Mouse (Mus musculus) kidney, adult 2 months (tissue): Measurements from ENCODE around the gene Lrrc7. TPM values are rescaled to one million over a fixed set of nuclear protein-coding genes. Genes with fewer than 3 reads are reported as not detected.

Experiments
- DNase-seq: peaks from one replicate; pipeline ENCODE4 v3.0.0; 2021
- H3K27ac ChIP-seq: fragments of 200-500 bp; 2 replicates; pipeline ENCODE4 v1.5.1; 2012; ENCODE audit warnings: low read depth, low read length, control low read depth, inconsistent platforms; ENCODE audit not compliant: insufficient read depth
- H3K27me3 ChIP-seq: fragments of 200-500 bp; replicated peaks from 2 replicates; pipeline ENCODE4 v1.6.1; 2012; ENCODE audit warnings: mild to moderate bottlenecking, moderate library complexity, low read length, inconsistent platforms; ENCODE audit not compliant: control insufficient read depth, insufficient read depth
- H3K36me3 ChIP-seq: fragments of 200-500 bp; 2 replicates; pipeline ENCODE4 v1.6.1; 2012; ENCODE audit warnings: mild to moderate bottlenecking, moderate library complexity, low read length, inconsistent platforms; ENCODE audit not compliant: control insufficient read depth, insufficient read depth
- H3K4me1 ChIP-seq: fragments of 200-500 bp; 2 replicates; pipeline ENCODE4 v1.6.1; 2011; ENCODE audit warnings: low read length; ENCODE audit not compliant: control insufficient read depth, insufficient read depth
- H3K4me3 ChIP-seq: fragments of 200-500 bp; 2 replicates; pipeline ENCODE4 v1.5.1; 2011; ENCODE audit warnings: mild to moderate bottlenecking, low read depth, low read length, control low read depth; ENCODE audit not compliant: insufficient read depth
- CTCF ChIP-seq: fragments of 200-500 bp; conservative IDR thresholded peaks from 2 replicates; pipeline ENCODE4 v1.5.1; 2011; ENCODE audit warnings: low read depth, mild to moderate bottlenecking, control low read depth, low read length, moderate library complexity, mixed read lengths; ENCODE audit not compliant: insufficient read depth, insufficient read length
- POLR2A ChIP-seq: fragments of 200-500 bp; IDR thresholded peaks from one replicate; pipeline ENCODE4 v1.6.1; 2011; ENCODE audit warnings: low read depth, low read length, control low read depth
- WGBS: fragments of 180-500 bp; shearing (Covaris S2); methylation state at CpG from one replicate; pipeline ENCODE4 v1.1.7; 2018; 5-methylcytosine and 5-hydroxymethylcytosine counted together
- polyA plus RNA-seq: library from polyadenylated mRNA; depleted of rRNA; stranded (reverse); fragments of >200 nt; gene quantifications from 2 replicates; pipeline ENCODE4 v1.2.3, GENCODE M21; 2012

Gene Lrrc7
- polyA plus RNA-seq, 1 experiment: not detected

DNA sequence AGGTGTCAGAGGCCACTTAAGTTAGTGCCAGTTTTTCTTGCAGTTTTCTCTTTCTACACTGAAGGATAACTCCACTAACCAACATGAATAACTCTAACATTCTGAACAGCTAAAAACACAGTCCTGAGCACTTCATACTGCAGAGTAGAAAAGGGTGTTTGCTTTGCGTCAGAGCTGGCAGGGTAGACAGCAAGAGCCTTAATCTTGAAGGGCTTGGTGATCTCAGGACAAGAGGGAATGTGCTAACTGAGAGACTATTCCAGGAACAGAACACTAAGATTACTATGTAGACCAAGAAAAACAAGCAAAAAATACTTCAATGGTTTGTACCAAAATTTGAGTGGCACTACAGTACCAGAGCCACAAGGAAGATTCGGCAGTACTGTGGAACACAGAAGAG lies 487.0 kb downstream of the Lrrc7 start:
- no peak for DNase-seq
- no peak for TF ChIP-seq POLR2A
- TF ChIP-seq CTCF: no peak
- no peaks in the 10 kb centered on the region for H3K4me1 ChIP-seq
- H3K27me3 ChIP-seq: no peaks in the 10 kb centered on the region
- H3K27ac ChIP-seq: no peak overlapping the region
- H3K36me3 ChIP-seq: no peaks in the 10 kb centered on the region
- WGBS: 89% methylated on average over 2 of the region's 2 CpGs
- H3K4me3 ChIP-seq: no peak overlapping the region

DNA sequence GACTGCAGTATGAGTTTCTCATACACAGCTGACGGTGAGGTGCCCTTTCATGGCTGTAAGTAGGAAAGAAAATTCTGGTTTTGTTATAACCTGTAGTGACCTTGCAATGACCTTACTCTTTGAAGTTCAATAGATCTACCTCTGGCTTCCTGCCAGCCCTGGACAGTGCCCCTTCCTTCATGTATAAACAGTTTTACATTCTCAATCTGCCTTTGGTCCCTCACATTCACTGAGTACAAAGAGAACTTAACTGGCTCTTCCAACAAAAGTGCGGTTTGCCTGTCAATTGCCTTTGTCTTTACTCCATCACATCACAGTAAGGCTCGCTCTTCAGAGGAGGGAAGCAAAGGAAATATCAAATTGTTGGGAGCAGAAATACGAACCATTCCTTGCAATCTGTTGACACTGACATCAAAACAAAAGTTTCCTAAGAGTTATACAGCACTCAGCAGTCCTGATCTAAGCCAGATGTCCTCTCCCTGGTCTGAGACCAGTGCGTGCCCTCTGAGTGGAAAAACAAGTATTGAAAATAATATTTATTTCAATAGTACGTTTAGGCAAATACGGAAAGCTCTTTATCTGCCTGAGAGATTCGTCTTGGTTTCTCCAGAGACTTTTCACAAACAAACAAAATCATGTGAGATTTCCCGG lies 493.3 kb downstream of the Lrrc7 start:
- TF ChIP-seq CTCF: no peak
- Histone ChIP-seq H3K27me3 (no peaks in the 10 kb centered on the region), H3K4me3 (no peak overlapping the region), H3K27ac (no peak overlapping the region), H3K36me3 (peaks cover 1% of the 10 kb centered on the region), H3K4me1 (no peaks in the 10 kb centered on the region)
- DNase-seq: no peak
- WGBS: 81% methylated on average over 9 of the region's 9 CpGs

DNA sequence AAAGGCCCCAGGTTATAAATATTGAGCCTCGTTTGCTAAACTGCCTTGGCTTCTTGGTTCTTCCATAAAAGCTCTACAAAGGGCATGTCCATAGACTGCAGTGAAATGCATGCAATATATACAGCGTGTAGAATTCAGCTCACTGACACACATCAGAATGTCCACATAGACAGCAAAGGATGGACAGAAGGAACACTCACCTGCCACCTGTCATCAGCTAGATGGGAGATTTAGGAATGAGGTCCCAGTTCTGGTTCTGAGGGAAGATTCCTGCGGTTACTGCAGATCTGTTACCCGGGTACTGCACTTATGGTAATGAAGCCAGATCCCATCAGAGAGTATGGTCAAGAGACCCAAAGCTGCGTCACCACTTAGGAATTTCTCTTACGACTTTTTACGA lies 494.1 kb downstream of the Lrrc7 start:
- H3K4me1 ChIP-seq: no peaks in the 10 kb centered on the region
- H3K27ac ChIP-seq: no peak overlapping the region
- no peaks in the 10 kb centered on the region for H3K27me3 ChIP-seq
- no peak overlapping the region for H3K4me3 ChIP-seq
- no peak for DNase-seq
- peaks cover 1% of the 10 kb centered on the region for H3K36me3 ChIP-seq
- TF ChIP-seq POLR2A (no peak), CTCF (no peak)
- 80% methylated on average over 7 of the region's 7 CpGs for WGBS

DNA sequence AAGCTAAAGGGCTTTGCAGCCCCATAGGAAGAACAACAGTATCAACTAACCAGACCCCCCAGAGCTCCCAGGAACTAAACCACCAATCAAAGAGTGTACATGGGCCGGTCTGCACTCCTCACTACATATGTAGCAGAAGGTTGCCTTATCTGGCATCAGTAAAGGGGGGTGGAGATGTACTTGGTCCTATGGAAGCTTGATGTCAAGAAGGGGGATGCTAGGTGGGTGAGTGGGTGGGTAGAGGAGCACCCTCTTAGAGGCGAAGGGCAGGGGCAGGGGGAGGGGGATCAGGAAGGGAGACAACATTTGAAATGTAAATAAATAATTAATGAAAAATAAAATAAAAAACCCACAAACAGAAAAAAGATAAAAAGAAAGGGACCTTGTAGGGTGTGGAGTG lies 496.8 kb downstream of the Lrrc7 start:
- WGBS: 98% methylated on average over 2 of the region's 2 CpGs
- TF ChIP-seq CTCF (no peak), POLR2A (no peak)
- no peak for DNase-seq

DNA sequence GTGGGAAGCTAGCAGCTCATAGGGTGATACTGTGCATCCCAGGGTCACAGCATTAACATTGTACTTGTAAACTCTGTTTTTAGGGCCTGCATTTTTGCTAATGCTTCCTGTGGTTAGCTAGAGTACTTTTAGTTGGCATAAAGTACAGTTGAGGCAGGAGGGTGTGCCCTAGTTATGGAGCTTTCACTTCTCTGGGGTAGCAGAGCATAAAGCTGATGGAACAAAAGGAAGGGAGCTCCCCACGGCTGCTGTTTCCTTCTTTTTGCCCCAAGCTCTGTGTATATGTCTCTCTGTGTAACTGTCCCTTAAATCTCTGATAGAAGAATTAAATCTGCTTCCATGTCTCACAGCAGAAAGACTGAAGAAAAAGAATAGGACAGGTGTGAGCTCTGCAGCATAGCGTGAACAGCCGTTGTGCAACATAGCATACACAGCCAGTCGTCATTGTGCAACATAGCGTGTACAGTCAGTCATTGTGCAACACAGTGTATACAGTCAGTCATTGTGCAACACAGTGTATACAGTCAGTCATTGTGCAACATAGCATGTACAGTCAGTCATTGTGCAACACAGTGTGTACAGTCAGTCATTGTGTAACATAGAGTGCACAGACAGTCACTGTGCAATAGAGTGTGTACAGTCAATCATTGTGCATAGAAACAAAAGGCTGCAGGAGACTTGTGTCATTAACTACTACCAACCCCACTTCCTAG lies 500.1 kb downstream of the Lrrc7 start:
- no peak for DNase-seq
- H3K4me3 ChIP-seq: no peak overlapping the region
- no peaks in the 10 kb centered on the region; the same call in 1 of the 2 replicates for H3K36me3 ChIP-seq
- no peaks in the 10 kb centered on the region for H3K27me3 ChIP-seq
- H3K4me1 ChIP-seq: no peaks in the 10 kb centered on the region
- TF ChIP-seq POLR2A (no peak), CTCF (no peak)
- 90% methylated on average over 5 of the region's 5 CpGs for WGBS
- H3K27ac ChIP-seq: no peak overlapping the region

More for the DNA sequence above, 496.8 kb downstream of the Lrrc7 start:
- H3K36me3 ChIP-seq: peaks cover 1% of the 10 kb centered on the region
- H3K4me3 ChIP-seq: no peak overlapping the region
- no peaks in the 10 kb centered on the region for H3K4me1 ChIP-seq
- no peaks in the 10 kb centered on the region for H3K27me3 ChIP-seq
- no peak overlapping the region for H3K27ac ChIP-seq

DNA sequence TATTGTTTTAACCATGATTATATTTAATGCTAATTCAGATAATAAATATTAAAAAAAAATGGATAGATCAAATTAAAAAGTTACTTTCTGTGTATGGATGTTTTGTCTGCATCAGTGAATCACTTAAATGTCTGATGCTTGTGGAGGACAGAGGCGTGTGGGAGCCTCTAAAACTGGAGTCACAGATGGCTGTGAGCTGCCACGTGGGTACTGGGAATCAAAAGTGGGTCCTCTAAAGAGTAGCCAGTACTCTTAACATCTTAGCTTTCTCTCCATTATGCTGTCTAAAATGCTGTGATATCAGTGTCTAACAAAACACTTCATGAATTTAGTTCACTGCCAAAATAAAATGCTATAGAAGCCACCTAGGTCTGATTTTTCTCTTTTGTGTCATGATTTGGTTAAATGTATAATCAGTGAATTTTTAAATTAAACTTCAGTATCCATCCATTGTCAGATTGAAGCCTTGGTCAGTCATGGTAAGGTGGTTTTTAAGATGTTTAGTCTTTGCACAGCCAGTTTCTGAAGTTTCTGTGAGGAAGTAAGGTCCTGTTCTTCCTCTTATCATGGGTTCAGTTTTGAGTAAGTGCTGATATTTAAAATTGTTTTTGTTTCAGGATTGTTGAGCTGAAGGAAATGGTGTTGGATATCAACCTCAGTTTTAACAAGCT lies 501.3 kb downstream of the Lrrc7 start:
- no peak overlapping the region for H3K27ac ChIP-seq
- TF ChIP-seq POLR2A: no peak
- TF ChIP-seq CTCF: no peak
- 84% methylated on average over 2 of the region's 2 CpGs for WGBS
- DNase-seq: no peak
- no peak overlapping the region for H3K4me3 ChIP-seq
- H3K36me3 ChIP-seq: peaks cover 2% of the 10 kb centered on the region
- no peaks in the 10 kb centered on the region for H3K4me1 ChIP-seq
- H3K27me3 ChIP-seq: no peaks in the 10 kb centered on the region

DNA sequence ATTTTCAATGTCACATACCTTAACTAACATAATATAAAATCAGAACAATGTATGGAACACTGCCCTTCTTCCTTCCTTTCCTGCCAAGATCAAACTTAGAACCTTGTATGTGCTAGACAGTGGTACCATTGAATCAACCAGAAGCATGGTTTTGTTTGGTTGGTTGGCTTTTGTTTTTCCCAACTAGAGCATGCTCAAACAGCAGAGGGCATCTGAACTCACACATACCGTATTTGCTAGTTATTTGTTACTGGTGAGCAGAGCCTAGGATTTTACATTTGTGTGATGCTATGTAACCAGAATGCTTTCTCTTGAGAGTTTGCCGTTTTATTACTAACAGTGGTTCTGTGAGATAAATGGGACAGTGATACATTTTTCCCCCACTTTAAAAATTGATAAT lies 512.5 kb downstream of the Lrrc7 start:
- Histone ChIP-seq H3K27ac (no peak overlapping the region), H3K4me1 (no peaks in the 10 kb centered on the region), H3K36me3 (no peaks in the 10 kb centered on the region), H3K27me3 (no peaks in the 10 kb centered on the region), H3K4me3 (no peak overlapping the region)
- TF ChIP-seq CTCF (no peak), POLR2A (no peak)
- WGBS: 81% methylated on average over 2 of the region's 2 CpGs
- DNase-seq: no peak
